Mouse (Mus musculus): Measurements from ENCODE around the gene Sufu. TPM values are rescaled to one million over a fixed set of nuclear protein-coding genes. Genes with fewer than 3 reads are reported as not detected.

Sufu gene
- polyA plus RNA-seq, 1 experiment from 2014 or later, result 23.0 TPM

- DNase-seq (ENCODE audit: low spot score), result no peak
- peak overlapping the region; percentile 17; the same call in 1 of the 2 replicates for H3K4me2 ChIP-seq (replicated peaks)
Measured at GRCm38 (mm10) chr19:46531071-46532030, 134.7 kb downstream of the Sufu start.

GRCm38 (mm10) chr19:46532031-46532688 is 135.5 kb downstream of the Sufu start:
- ATAC-seq (ENCODE audit: low FRiP score) (no peak), DNase-seq (ENCODE audit: low spot score) (no peak)
- WGBS, result 11% methylated on average over 10 of the region's 10 CpGs
- no peak overlapping the region for H3K4me2 ChIP-seq (replicated peaks)
- H3K4me3 ChIP-seq (replicated peaks; ENCODE audit: low read length), result no peak overlapping the region
- peaks cover 66% of the 10 kb centered on the region for H3K4me1 ChIP-seq (replicated peaks; ENCODE audit: control insufficient read depth, insufficient read depth, low read length)
- H3K27me3 ChIP-seq (ENCODE audit: control insufficient read depth, insufficient read depth, low read length), result no peaks in the 10 kb centered on the region
- peaks cover 5% of the 10 kb centered on the region; the same call in 1 of the 2 replicates for H3K36me3 ChIP-seq (replicated peaks; ENCODE audit: control insufficient read depth, insufficient read depth)
- peak overlapping the region; percentile 31; the same call in 1 of the 2 replicates for H3K9ac ChIP-seq
- H3K9me3 ChIP-seq (ENCODE audit: control insufficient read depth, low read length), result no peaks in the 10 kb centered on the region
- H3K27ac ChIP-seq, result peak overlapping the region; percentile 92

More at GRCm38 (mm10) chr19:46531071-46532030, 134.7 kb downstream of the Sufu start:
- Histone ChIP-seq H3K9me3 (ENCODE audit: control insufficient read depth, low read length) (no peaks in the 10 kb centered on the region), H3K4me3 (replicated peaks; ENCODE audit: low read length) (no peak overlapping the region), H3K4me1 (replicated peaks; ENCODE audit: control insufficient read depth, insufficient read depth, low read length) (peaks cover 72% of the 10 kb centered on the region), H3K27me3 (ENCODE audit: control insufficient read depth, insufficient read depth, low read length) (no peaks in the 10 kb centered on the region), H3K27ac (peak overlapping the region; percentile 92), H3K9ac (peak overlapping the region; percentile 35), H3K36me3 (replicated peaks; ENCODE audit: control insufficient read depth, insufficient read depth) (no peaks in the 10 kb centered on the region)
- 10% methylated on average over 16 of the region's 16 CpGs for WGBS
- ATAC-seq (ENCODE audit: low FRiP score), result no peak

- Histone ChIP-seq H3K4me2 (replicated peaks) (no peak overlapping the region), H3K36me3 (replicated peaks; ENCODE audit: control insufficient read depth, insufficient read depth) (peaks cover 9% of the 10 kb centered on the region; the same call in 1 of the 2 replicates), H3K9ac (0 out of 2 replicates have a peak overlapping the region, but pooled peaks have one; percentile 29), H3K27me3 (ENCODE audit: control insufficient read depth, insufficient read depth, low read length) (no peaks in the 10 kb centered on the region), H3K27ac (peak overlapping the region; percentile 92), H3K4me3 (replicated peaks; ENCODE audit: low read length) (no peak overlapping the region), H3K4me1 (replicated peaks; ENCODE audit: control insufficient read depth, insufficient read depth, low read length) (peaks cover 57% of the 10 kb centered on the region), H3K9me3 (ENCODE audit: control insufficient read depth, low read length) (no peaks in the 10 kb centered on the region)
- WGBS, result 51% methylated on average over 4 of the region's 4 CpGs
- ATAC-seq (ENCODE audit: low FRiP score), result no peak
- DNase-seq (ENCODE audit: low spot score), result no peak
Measured at GRCm38 (mm10) chr19:46533066-46533465, 136.4 kb downstream of the Sufu start.

- Histone ChIP-seq H3K4me1 (replicated peaks; ENCODE audit: control insufficient read depth, insufficient read depth, low read length) (peaks cover 52% of the 10 kb centered on the region), H3K4me2 (replicated peaks) (no peak overlapping the region), H3K27me3 (ENCODE audit: control insufficient read depth, insufficient read depth, low read length) (no peaks in the 10 kb centered on the region), H3K27ac (peak overlapping the region; percentile 92), H3K36me3 (replicated peaks; ENCODE audit: control insufficient read depth, insufficient read depth) (peaks cover 10% of the 10 kb centered on the region; the same call in 1 of the 2 replicates), H3K9ac (peak overlapping the region; percentile 29; the same call in 1 of the 2 replicates), H3K9me3 (ENCODE audit: control insufficient read depth, low read length) (no peaks in the 10 kb centered on the region), H3K4me3 (replicated peaks; ENCODE audit: low read length) (no peak overlapping the region)
- DNase-seq (ENCODE audit: low spot score) (no peak), ATAC-seq (ENCODE audit: low FRiP score) (no peak)
- 56% methylated on average over 5 of the region's 5 CpGs for WGBS
Measured at GRCm38 (mm10) chr19:46533525-46533924, 136.8 kb downstream of the Sufu start.

- 35% methylated on average over 6 of the region's 6 CpGs for WGBS
- no peaks in the 10 kb centered on the region for H3K9me3 ChIP-seq (ENCODE audit: control insufficient read depth, low read length)
Measured at GRCm38 (mm10) chr19:46534542-46535098, 137.9 kb downstream of the Sufu start.

GRCm38 (mm10) chr19:46537357-46537756 is 140.7 kb downstream of the Sufu start:
- ATAC-seq (ENCODE audit: low FRiP score) (no peak), DNase-seq (ENCODE audit: low spot score) (no peak)
- Histone ChIP-seq H3K4me2 (replicated peaks) (no peak overlapping the region), H3K4me1 (replicated peaks; ENCODE audit: control insufficient read depth, insufficient read depth, low read length) (peaks cover 14% of the 10 kb centered on the region), H3K27ac (no peak overlapping the region), H3K9ac (no peak overlapping the region), H3K4me3 (replicated peaks; ENCODE audit: low read length) (no peak overlapping the region), H3K9me3 (ENCODE audit: control insufficient read depth, low read length) (no peaks in the 10 kb centered on the region), H3K36me3 (replicated peaks; ENCODE audit: control insufficient read depth, insufficient read depth) (peaks cover 41% of the 10 kb centered on the region), H3K27me3 (ENCODE audit: control insufficient read depth, insufficient read depth, low read length) (no peaks in the 10 kb centered on the region)
- 82% methylated on average over 9 of the region's 9 CpGs for WGBS

More at GRCm38 (mm10) chr19:46534542-46535098, 137.9 kb downstream of the Sufu start:
- no peak overlapping the region for H3K9ac ChIP-seq
- DNase-seq (ENCODE audit: low spot score), result no peak
- no peaks in the 10 kb centered on the region for H3K27me3 ChIP-seq (ENCODE audit: control insufficient read depth, insufficient read depth, low read length)
- peaks cover 42% of the 10 kb centered on the region for H3K4me1 ChIP-seq (replicated peaks; ENCODE audit: control insufficient read depth, insufficient read depth, low read length)
- no peak for ATAC-seq (ENCODE audit: low FRiP score)
- H3K36me3 ChIP-seq (replicated peaks; ENCODE audit: control insufficient read depth, insufficient read depth), result peaks cover 15% of the 10 kb centered on the region; the same call in 1 of the 2 replicates
- no peak overlapping the region for H3K4me3 ChIP-seq (replicated peaks; ENCODE audit: low read length)
- H3K4me2 ChIP-seq (replicated peaks), result no peak overlapping the region
- H3K27ac ChIP-seq, result no peak overlapping the region

- H3K27ac ChIP-seq, result no peak overlapping the region
- 85% methylated on average over 6 of the region's 6 CpGs for WGBS
- no peak overlapping the region for H3K9ac ChIP-seq
- ATAC-seq (ENCODE audit: low FRiP score) (no peak), DNase-seq (ENCODE audit: low spot score) (no peak)
- peaks cover 6% of the 10 kb centered on the region; the same call in 1 of the 2 replicates for H3K4me1 ChIP-seq (replicated peaks; ENCODE audit: control insufficient read depth, insufficient read depth, low read length)
- H3K4me3 ChIP-seq (replicated peaks; ENCODE audit: low read length), result no peak overlapping the region
- no peaks in the 10 kb centered on the region for H3K27me3 ChIP-seq (ENCODE audit: control insufficient read depth, insufficient read depth, low read length)
- H3K9me3 ChIP-seq (ENCODE audit: control insufficient read depth, low read length), result no peaks in the 10 kb centered on the region
- H3K36me3 ChIP-seq (replicated peaks; ENCODE audit: control insufficient read depth, insufficient read depth), result peaks cover 50% of the 10 kb centered on the region
- H3K4me2 ChIP-seq (replicated peaks), result no peak overlapping the region
Measured at GRCm38 (mm10) chr19:46538213-46538612, 141.5 kb downstream of the Sufu start.
